In genomic region chr16:32189109-32189508, GRCm38 (mm10) we compare ENCODE assay signal across 9 mouse cellular contexts. TPM values are rescaled to one million over a fixed set of nuclear protein-coding genes. Genes with fewer than 3 reads are reported as not detected.
DNase-seq lines count a peak whose midpoint lies in the region; ATAC-seq and TF ChIP-seq lines count a peak whose summit lies in the region.
"Had no signal": no experiment of that assay in that cellular context is flagged by ENCODE, and none has a peak within 500 bp of the region (broad histone marks: within the 10 kb centered on the region; RNA-seq: fewer than 3 reads in every experiment).

No protein-coding gene starts in this region.

- no peaks in the 10 kb centered on the region for H3K27me3 ChIP-seq in kidney, postnatal 0 days (ENCODE audit: insufficient read depth, low read length)
- no peaks in the 10 kb centered on the region for H3K27me3 ChIP-seq in lung, embryonic 15.5 days

- no peaks in the 10 kb centered on the region for H3K36me3 ChIP-seq in kidney, postnatal 0 days (ENCODE audit: insufficient read depth, low read length)
- no peaks in the 10 kb centered on the region for H3K36me3 ChIP-seq in lung, embryonic 15.5 days

- no peak overlapping the region for H3K27ac ChIP-seq in kidney, postnatal 0 days
- H3K27ac ChIP-seq in bone marrow, adult 2 months (ENCODE audit: control insufficient read depth, insufficient read depth, low read depth, low read length, poor library complexity) = peak overlapping the region; percentile 8
- H3K27ac ChIP-seq in lung, embryonic 15.5 days = 0 out of 2 replicates have a peak overlapping the region, but pooled peaks have one; percentile 10

- 43% methylated on average over 6 of the region's 6 CpGs for WGBS in kidney, postnatal 0 days
- 5% methylated on average over 6 of the region's 6 CpGs for WGBS in bone marrow, adult 2 months
- WGBS in lung, embryonic 15.5 days = 36% methylated on average over 6 of the region's 6 CpGs

- DNase-seq in kidney, postnatal 0 days (ENCODE audit: low spot score) = peak; percentile 15
- no peak for DNase-seq in kidney, adult 11 months
- peak; percentile 41 to 45 for DNase-seq in heart, postnatal 10 days
- no peak for DNase-seq in MN1 (ENCODE audit: low spot score)
- DNase-seq in urinary bladder, postnatal 25 days (ENCODE audit: low spot score) = no peak
- no peak for DNase-seq in neural tube, embryonic 10.5 days (ENCODE audit: extremely low spot score, low spot score)

- H3K4me1 ChIP-seq in kidney, postnatal 0 days (replicated peaks; ENCODE audit: insufficient read depth, low read length) = no peaks in the 10 kb centered on the region
- H3K4me1 ChIP-seq in bone marrow, adult 2 months (ENCODE audit: control insufficient read depth, insufficient read depth, low read length) = peaks cover 4% of the 10 kb centered on the region; the same call in 1 of the 2 replicates
- H3K4me1 ChIP-seq in lung, embryonic 15.5 days = 0 out of 2 replicates have a peak, but pooled peaks cover 4% of the 10 kb centered on the region

- ATAC-seq in kidney, postnatal 0 days (replicated peaks; ENCODE audit: low FRiP score, low read depth) = no peak
- no peak for ATAC-seq in lung, embryonic 15.5 days (ENCODE audit: borderline replicate concordance, extremely low read depth, low FRiP score, low TSS enrichment)

- no peak for TF ChIP-seq POLR2A in bone marrow, adult 2 months (IDR thresholded peaks at IDR 0.05; ENCODE audit: borderline replicate concordance, control insufficient read depth, low read depth, low read length)

- H3K4me2 ChIP-seq in kidney, postnatal 0 days (ENCODE audit: low read length) = no peak overlapping the region
- H3K4me2 ChIP-seq in lung, embryonic 15.5 days = no peak overlapping the region

- intact Hi-C loops in heart, postnatal 10 days (cut with DNase I) = no loop called here

- no peak overlapping the region for H3K4me3 ChIP-seq in kidney, postnatal 0 days (replicated peaks; ENCODE audit: low read depth, low read length)
- H3K4me3 ChIP-seq in bone marrow, adult 2 months (replicated peaks; ENCODE audit: control insufficient read depth, low read depth, low read length) = no peak overlapping the region
- H3K4me3 ChIP-seq in lung, embryonic 15.5 days = no peak overlapping the region

- no peaks in the 10 kb centered on the region for H3K9me3 ChIP-seq in kidney, postnatal 0 days (replicated peaks; ENCODE audit: low read length)
- H3K9me3 ChIP-seq in lung, embryonic 15.5 days = no peaks in the 10 kb centered on the region

- no peak for TF ChIP-seq CTCF in kidney, postnatal 0 days (IDR thresholded peaks at IDR 0.05; ENCODE audit: low read depth)
- TF ChIP-seq CTCF in bone marrow, adult 2 months (IDR thresholded peaks at IDR 0.05; ENCODE audit: control insufficient read depth, insufficient read depth, low read length) = no peak

- no peak overlapping the region for H3K9ac ChIP-seq in kidney, postnatal 0 days (ENCODE audit: low read depth, low read length)
- no peak overlapping the region for H3K9ac ChIP-seq in lung, embryonic 15.5 days

RNA-seq across cellular contexts. Expression of gene Bex6, which starts 9.5 kb away (rescaled TPM):
- polyA plus RNA-seq in kidney, postnatal 0 days (2015; fragmentation: Nextera tagmentation; extraction: Ambion mirVana) = not detected in 2 replicates
- polyA plus RNA-seq in bone marrow, adult 2 months (2011; ENCODE audit: insufficient read depth, insufficient read length, low replicate concordance, missing spikeins) = 3.3 and 6.1 TPM in 2 replicates
- total RNA-seq in heart, postnatal 10 days (2021) = not detected
- 0.20 and 0.36 TPM in 2 replicates for polyA plus RNA-seq in lung, embryonic 15.5 days (2015; fragmentation: Nextera tagmentation; extraction: Ambion mirVana)
- polyA plus RNA-seq: heart, embryonic 14.5 days had no signal

RNA-seq across cellular contexts. Expression of gene Nrros, which starts 23.7 kb away (rescaled TPM):
- 13.9 and 15.3 TPM in 2 replicates for polyA plus RNA-seq in kidney, postnatal 0 days (2015; fragmentation: Nextera tagmentation; extraction: Ambion mirVana)
- 22.6 and 50.5 TPM in 2 replicates for polyA plus RNA-seq in bone marrow, adult 2 months (2011; ENCODE audit: insufficient read depth, insufficient read length, low replicate concordance, missing spikeins)
- 1 to 10 TPM; 5.7 to 6.8 TPM for total RNA-seq in heart, postnatal 10 days (2021)
- polyA plus RNA-seq in lung, embryonic 15.5 days (2015; fragmentation: Nextera tagmentation; extraction: Ambion mirVana) = 39.6 and 45.8 TPM in 2 replicates

RNA-seq across cellular contexts. Expression of gene Fbxo45, which starts 57.8 kb away (rescaled TPM):
- polyA plus RNA-seq in kidney, postnatal 0 days (2015; fragmentation: Nextera tagmentation; extraction: Ambion mirVana) = 7.1 and 8.1 TPM in 2 replicates
- polyA plus RNA-seq in bone marrow, adult 2 months (2011; ENCODE audit: insufficient read depth, insufficient read length, low replicate concordance, missing spikeins) = 4.4 and 6.0 TPM in 2 replicates
- total RNA-seq in heart, postnatal 10 days (2021) = 10 to 100 TPM; 15.5 to 16.3 TPM
- polyA plus RNA-seq in lung, embryonic 15.5 days (2015; fragmentation: Nextera tagmentation; extraction: Ambion mirVana) = 16.6 and 17.2 TPM in 2 replicates

RNA-seq across cellular contexts. Expression of gene Wdr53, which starts 57.9 kb away (rescaled TPM):
- 18.6 and 20.2 TPM in 2 replicates for polyA plus RNA-seq in kidney, postnatal 0 days (2015; fragmentation: Nextera tagmentation; extraction: Ambion mirVana)
- polyA plus RNA-seq in bone marrow, adult 2 months (2011; ENCODE audit: insufficient read depth, insufficient read length, low replicate concordance, missing spikeins) = 14.0 and 15.5 TPM in 2 replicates
- 1 to 10 TPM; 6.8 to 6.9 TPM for total RNA-seq in heart, postnatal 10 days (2021)
- 19.5 TPM in 2 replicates for polyA plus RNA-seq in lung, embryonic 15.5 days (2015; fragmentation: Nextera tagmentation; extraction: Ambion mirVana)

Comparison
In these comparisons a context has a peak if more than half of its experiments do, and no peak if none do; other contexts are left out.
1. DNase-seq: peak in kidney, postnatal 0 days (single experiment) and heart, postnatal 10 days (2 of 2); none in kidney, adult 11 months (single experiment), MN1 (single experiment), urinary bladder, postnatal 25 days (single experiment) and neural tube, embryonic 10.5 days (single experiment).